Mouse (Mus musculus) limb, embryonic 14.5 days (tissue): Measurements from ENCODE around the gene Fpr1. TPM values are rescaled to one million over a fixed set of nuclear protein-coding genes. Genes with fewer than 3 reads are reported as not detected.
A peak's percentile ranks its signal among the peaks of the same experiment; 100 is the strongest.
"Not testable (repeated sequence)": the region's sequence is repeated elsewhere in the genome, so short reads cannot be mapped to it uniquely, and the experiment has no call there.

Source experiments
- ATAC-seq: fragments of 200-750 bp; cut with Nextera tagmentation; 2 replicates; pipeline ENCODE4 v1.8.0; 2017; ENCODE audit warnings: low read depth, moderate number of reproducible peaks, moderate TSS enrichment; ENCODE audit not compliant: low FRiP score
- DNase-seq: peaks from one replicate; pipeline ENCODE4 v3.0.0-alpha.2; 2015; ENCODE audit warnings: low spot score
- H3K27ac ChIP-seq: fragments of 300-500 bp; sonication (generic); replicated peaks from 2 replicates; pipeline ENCODE4 v1.5.1; 2014; ENCODE audit warnings: low read depth, mild to moderate bottlenecking, low read length, moderate library complexity, mixed read lengths
- H3K27me3 ChIP-seq: fragments of 300-500 bp; sonication (generic); 2 replicates; pipeline ENCODE4 v1.6.1; 2014; ENCODE audit warnings: low read length, mixed read lengths; ENCODE audit not compliant: control insufficient read depth, insufficient read depth
- H3K36me3 ChIP-seq: fragments of 300-500 bp; sonication (generic); 2 replicates; pipeline ENCODE4 v1.6.1; 2014; ENCODE audit warnings: mild to moderate bottlenecking, low read length, moderate library complexity, mixed read lengths; ENCODE audit not compliant: control insufficient read depth, insufficient read depth
- H3K4me1 ChIP-seq: fragments of 300-500 bp; sonication (generic); 2 replicates; pipeline ENCODE4 v1.6.1; 2014; ENCODE audit warnings: antibody characterized with exemption, low read length, mixed read lengths; ENCODE audit not compliant: control insufficient read depth, insufficient read depth
- H3K4me2 ChIP-seq: fragments of 300-500 bp; sonication (generic); replicated peaks from 2 replicates; pipeline ENCODE4 v1.6.1; 2014; ENCODE audit warnings: low read depth, mild to moderate bottlenecking, low read length, moderate library complexity; ENCODE audit not compliant: severe bottlenecking
- H3K4me3 ChIP-seq: fragments of 300-500 bp; sonication (generic); replicated peaks from 2 replicates; pipeline ENCODE4 v1.5.1; 2014; ENCODE audit warnings: low read length
- H3K9ac ChIP-seq: fragments of 300-500 bp; sonication (generic); 2 replicates; pipeline ENCODE4 v1.6.1; 2014; ENCODE audit warnings: mild to moderate bottlenecking, low read depth, low read length, moderate library complexity; ENCODE audit not compliant: severe bottlenecking
- H3K9me3 ChIP-seq: fragments of 300-500 bp; sonication (generic); 2 replicates; pipeline ENCODE4 v1.6.1; 2016; ENCODE audit warnings: low read length; ENCODE audit not compliant: control insufficient read depth
- POLR2A ChIP-seq: fragments of 200-500 bp; IDR thresholded peaks from 2 replicates; pipeline ENCODE4 v1.8.0; 2012; ENCODE audit warnings: inconsistent platforms, mild to moderate bottlenecking, moderate library complexity, borderline replicate concordance; ENCODE audit not compliant: insufficient read depth, insufficient read length; ENCODE audit errors: extremely low read depth
- WGBS: fragments of 180-500 bp; shearing (Covaris S2); extraction: QIAGEN DNeasy Blood & Tissue Kit; methylation state at CpG from one replicate; pipeline ENCODE4 v1.1.7; 2014; 5-methylcytosine and 5-hydroxymethylcytosine counted together
- polyA plus RNA-seq, 2 experiments: library from polyadenylated mRNA; depleted of rRNA in 1 of 2; stranded (reverse) in 1 of 2; unstranded in 1 of 2; fragments of >200 nt; fragmentation: Nextera tagmentation in 1 of 2; extraction: Ambion mirVana in 1 of 2; gene quantifications; 2 replicates each; pipeline versions ENCODE4 v1.2.1 to v1.2.3; 2012 to 2014

Fpr1 gene
- polyA plus RNA-seq, 2 experiments: 0.11 to 0.23 TPM

DNA sequence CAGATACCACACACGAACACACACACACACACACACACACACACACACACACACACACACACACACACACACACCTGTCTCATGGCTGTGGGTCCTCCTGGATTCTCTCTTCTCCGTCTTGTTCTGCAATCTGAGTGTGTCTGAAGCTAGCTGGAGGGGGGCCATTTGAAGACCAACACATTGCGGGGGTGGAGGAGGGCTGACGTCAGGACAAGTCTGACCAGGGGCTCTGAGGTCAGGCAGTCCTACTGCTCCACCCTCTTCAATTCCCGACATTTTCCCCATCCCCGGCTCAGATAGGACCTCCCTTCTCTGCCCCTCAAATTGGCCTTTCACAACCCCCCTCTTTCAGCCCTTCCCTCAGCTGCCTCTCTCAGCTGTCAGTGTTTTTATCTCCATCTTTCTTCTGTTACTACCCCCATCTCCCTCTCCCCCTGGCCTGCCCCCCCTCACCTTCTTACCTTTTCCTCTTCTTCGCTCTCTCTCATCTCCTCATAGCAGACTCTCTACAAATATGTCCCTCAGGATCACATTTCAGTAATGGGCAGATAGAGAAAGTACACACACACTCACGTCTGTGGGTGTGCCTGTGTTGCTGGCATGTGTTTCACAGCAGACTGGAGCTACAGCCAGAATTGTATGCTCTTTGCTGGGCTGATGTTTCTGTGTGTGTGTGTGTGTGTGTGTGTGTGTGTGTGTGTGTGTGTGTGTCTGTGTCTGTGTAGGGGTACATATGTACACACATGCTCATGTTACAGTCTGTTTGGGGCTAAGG lies 28.5 kb downstream of the Fpr1 start, which contains the start of gene Has1:
Has1 (minus strand) TSS at position 142 of the 775 bp plus-strand sequence.
- no peaks in the 10 kb centered on the region for H3K9me3 ChIP-seq
- no peaks in the 10 kb centered on the region for H3K27me3 ChIP-seq
- H3K4me2 ChIP-seq: no peak within 1 kb of the TSS
- H3K36me3 ChIP-seq: peaks cover 16% of the 10 kb centered on the region
- no peak within 1 kb of the TSS for H3K9ac ChIP-seq
- no peak for DNase-seq
- no peak within 1 kb of the TSS for H3K4me3 ChIP-seq
- TF ChIP-seq POLR2A: no peak
- H3K4me1 ChIP-seq: peaks cover 10% of the 10 kb centered on the region; the same call in 1 of the 2 replicates
- no peak within 1 kb of the TSS for H3K27ac ChIP-seq
- peak; percentile 38; the same call in 1 of the 2 replicates for ATAC-seq
- 14% methylated on average over 8 of the region's 8 CpGs for WGBS

DNA sequence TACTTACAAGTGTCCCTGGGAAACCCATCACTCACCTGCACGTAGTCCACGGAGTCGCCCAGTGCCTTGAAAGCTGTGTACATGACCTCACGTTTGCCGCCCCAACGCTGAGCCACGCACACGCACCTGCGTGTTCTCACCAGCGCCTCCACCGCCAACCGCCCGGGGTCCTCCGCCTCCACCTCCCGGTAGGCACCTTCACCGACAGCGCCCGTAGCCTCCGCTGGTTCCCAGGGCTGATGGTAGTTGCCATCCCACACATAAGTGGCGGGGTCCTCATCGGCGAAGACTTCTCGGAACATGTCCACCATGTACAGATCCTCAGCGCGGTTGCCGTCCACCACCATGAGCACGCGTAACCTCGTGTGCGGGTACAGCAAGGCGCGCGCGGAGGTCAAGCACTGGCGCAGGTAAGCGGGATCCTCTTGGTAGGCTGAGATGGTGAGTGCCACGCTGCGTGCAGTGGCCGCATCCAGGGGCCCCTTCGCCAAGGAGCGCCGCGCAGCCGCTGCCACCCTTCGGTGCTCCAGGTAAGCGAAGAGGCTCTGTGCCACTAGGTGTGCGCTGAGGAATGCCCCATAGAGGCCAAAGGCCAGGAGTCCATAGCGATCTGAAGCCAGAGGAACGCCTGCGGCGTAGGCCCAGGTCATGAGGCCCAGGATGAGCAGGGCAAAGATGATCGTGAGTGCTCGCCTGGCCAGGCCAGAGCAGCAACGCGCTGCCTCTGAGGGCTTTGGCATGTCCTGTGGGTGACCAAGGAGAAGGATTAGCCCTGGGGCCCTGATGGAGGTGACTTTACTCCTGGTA lies 33.6 kb downstream of the Fpr1 start:
- Histone ChIP-seq H3K9ac (no peak overlapping the region), H3K4me3 (no peak overlapping the region), H3K36me3 (peaks cover 18% of the 10 kb centered on the region; the same call in 1 of the 2 replicates), H3K4me2 (no peak overlapping the region), H3K27me3 (no peaks in the 10 kb centered on the region), H3K9me3 (no peaks in the 10 kb centered on the region), H3K27ac (no peak overlapping the region), H3K4me1 (peaks cover 9% of the 10 kb centered on the region; the same call in 1 of the 2 replicates)
- WGBS: 23% methylated on average over 52 of the region's 55 CpGs
- DNase-seq (no peak), ATAC-seq (no peak)
- TF ChIP-seq POLR2A: no peak

- ATAC-seq: no peak
- H3K9ac ChIP-seq: no peak overlapping the region
- no peak for DNase-seq
- H3K27ac ChIP-seq: no peak overlapping the region
- no peak overlapping the region for H3K4me3 ChIP-seq
- no peak overlapping the region for H3K4me2 ChIP-seq
- no peaks in the 10 kb centered on the region for H3K9me3 ChIP-seq
- peaks cover 15% of the 10 kb centered on the region; the same call in 1 of the 2 replicates for H3K36me3 ChIP-seq
- no peaks in the 10 kb centered on the region for H3K27me3 ChIP-seq
- H3K4me1 ChIP-seq: no peaks in the 10 kb centered on the region
- 82% methylated on average over 2 of the region's 2 CpGs for WGBS
- no peak for TF ChIP-seq POLR2A
Measured at GRCm38 (mm10) chr17:17848988-17849387, 34.8 kb downstream of the Fpr1 start.

- no peak for ATAC-seq
- no peaks in the 10 kb centered on the region for H3K9me3 ChIP-seq
- no peak overlapping the region for H3K4me2 ChIP-seq
- H3K36me3 ChIP-seq: peaks cover 38% of the 10 kb centered on the region
- H3K27ac ChIP-seq: no peak overlapping the region
- no peaks in the 10 kb centered on the region for H3K27me3 ChIP-seq
- DNase-seq: no peak
- no peak for TF ChIP-seq POLR2A
- no peaks in the 10 kb centered on the region for H3K4me1 ChIP-seq
- no peak overlapping the region for H3K4me3 ChIP-seq
- H3K9ac ChIP-seq: no peak overlapping the region
- WGBS: 72% methylated on average over 10 of the region's 10 CpGs
Measured at GRCm38 (mm10) chr17:17845187-17846027, 38.3 kb downstream of the Fpr1 start.

- 91% methylated on average over 3 of the region's 3 CpGs for WGBS
- peaks cover 46% of the 10 kb centered on the region for H3K36me3 ChIP-seq
- H3K9ac ChIP-seq, ATAC-seq, H3K4me3 ChIP-seq, H3K27ac ChIP-seq, H3K9me3 ChIP-seq, H3K4me1 ChIP-seq, DNase-seq, H3K4me2 ChIP-seq, H3K27me3 ChIP-seq: not testable (repeated sequence)
Measured at GRCm38 (mm10) chr17:17844606-17845005, 39.1 kb downstream of the Fpr1 start.
